Comparison of ENCODE assay signal across 8 mouse cellular contexts in genomic region chr3:88215553-88216004, GRCm38 (mm10). TPM values are rescaled to one million over a fixed set of nuclear protein-coding genes. Genes with fewer than 3 reads are reported as not detected.
DNase-seq lines count a peak whose midpoint lies in the region; ATAC-seq and TF ChIP-seq lines count a peak whose summit lies in the region.

No protein-coding gene starts in this region.

- no peak for TF ChIP-seq POLR2A in liver, adult 2 months (IDR thresholded peaks at IDR 0.05; ENCODE audit: extremely low read depth, insufficient read depth, low read length)

- no peak for ATAC-seq in hindbrain, embryonic 15.5 days (ENCODE audit: low FRiP score, low read depth)
- no peak for ATAC-seq in midbrain, embryonic 12.5 days (ENCODE audit: low FRiP score, low read depth)

- DNase-seq in liver, adult 2 months (ENCODE audit: extremely low read depth, low read depth, low spot score) = no peak
- no peak for DNase-seq in liver
- DNase-seq in cerebellum, adult 9-10 months = peak; percentile 73
- DNase-seq in gastrocnemius, postnatal 25 days = no peak
- no peak for DNase-seq in adrenal gland, postnatal 25 days
- no peak for DNase-seq in urinary bladder, postnatal 25 days (ENCODE audit: low spot score)

- peak overlapping the region; percentile 42; the same call in 1 of the 2 replicates for H3K4me3 ChIP-seq in liver, adult 2 months (ENCODE audit: insufficient read depth, low read depth, low read length)
- peak overlapping the region; percentile 53 for H3K4me3 ChIP-seq in hindbrain, embryonic 15.5 days
- H3K4me3 ChIP-seq in midbrain, embryonic 12.5 days = peak overlapping the region; percentile 55

- H3K4me1 ChIP-seq in liver, adult 2 months (ENCODE audit: control insufficient read depth, insufficient read depth, low read length) = peaks cover 5% of the 10 kb centered on the region
- H3K4me1 ChIP-seq in hindbrain, embryonic 15.5 days (replicated peaks) = peaks cover 58% of the 10 kb centered on the region
- peaks cover 75% of the 10 kb centered on the region for H3K4me1 ChIP-seq in midbrain, embryonic 12.5 days

- TF ChIP-seq CTCF in liver, adult 2 months (IDR thresholded peaks at IDR 0.05; ENCODE audit: low read depth, low read length) = no peak

- no peak overlapping the region for H3K27ac ChIP-seq in liver, adult 2 months (replicated peaks; ENCODE audit: insufficient read depth, low read depth, low read length)
- H3K27ac ChIP-seq in hindbrain, embryonic 15.5 days (replicated peaks) = peak overlapping the region; percentile 96
- H3K27ac ChIP-seq in midbrain, embryonic 12.5 days (replicated peaks) = peak overlapping the region; percentile 56

- H3K9ac ChIP-seq in liver, adult 2 months (ENCODE audit: low read depth, low read length) = no peak overlapping the region
- H3K9ac ChIP-seq in hindbrain, embryonic 15.5 days = peak overlapping the region; percentile 64
- H3K9ac ChIP-seq in midbrain, embryonic 12.5 days (replicated peaks) = peak overlapping the region; percentile 75

- H3K27me3 ChIP-seq in liver, adult 2 months (ENCODE audit: control insufficient read depth, insufficient read depth, low read length) = peaks cover 40% of the 10 kb centered on the region
- no peaks in the 10 kb centered on the region for H3K27me3 ChIP-seq in hindbrain, embryonic 15.5 days
- H3K27me3 ChIP-seq in midbrain, embryonic 12.5 days = peaks cover 98% of the 10 kb centered on the region

- H3K9me3 ChIP-seq in hindbrain, embryonic 15.5 days = no peaks in the 10 kb centered on the region
- H3K9me3 ChIP-seq in midbrain, embryonic 12.5 days = no peaks in the 10 kb centered on the region

- no peaks in the 10 kb centered on the region for H3K79me2 ChIP-seq in liver, adult 2 months (ENCODE audit: control insufficient read depth, insufficient read depth, low read length)

- 3% methylated on average over 23 of the region's 23 CpGs for WGBS in liver, adult 2 months
- WGBS in hindbrain, embryonic 15.5 days = under 1% methylated on average over 23 of the region's 23 CpGs
- 2% methylated on average over 23 of the region's 23 CpGs for WGBS in midbrain, embryonic 12.5 days

- no peaks in the 10 kb centered on the region for H3K36me3 ChIP-seq in liver, adult 2 months (ENCODE audit: control insufficient read depth, insufficient read depth, low read length)
- peaks cover 4% of the 10 kb centered on the region; the same call in 1 of the 2 replicates for H3K36me3 ChIP-seq in hindbrain, embryonic 15.5 days
- H3K36me3 ChIP-seq in midbrain, embryonic 12.5 days = 0 out of 2 replicates have a peak, but pooled peaks cover 5% of the 10 kb centered on the region

- H3K4me2 ChIP-seq in hindbrain, embryonic 15.5 days = peak overlapping the region; percentile 91
- peak overlapping the region; percentile 60 for H3K4me2 ChIP-seq in midbrain, embryonic 12.5 days (replicated peaks)

RNA-seq across cellular contexts. Expression of gene Rhbg, which starts 38.9 kb away (rescaled TPM):
- total RNA-seq in liver, adult 2 months (2014; rRNA removed) = 11.9 and 24.6 TPM in 2 replicates
- 30.5 and 50.3 TPM in 2 replicates for polyA plus RNA-seq in liver, adult 2 months (2012; rRNA removed)
- polyA plus RNA-seq in hindbrain, embryonic 15.5 days (2015; fragmentation: Nextera tagmentation; extraction: Ambion mirVana) = 0.55 and 0.60 TPM in 2 replicates
- 0.26 TPM in 1 of 2 replicates, not detected in the other for polyA plus RNA-seq in midbrain, embryonic 12.5 days (2016; fragmentation: Nextera tagmentation; extraction: Ambion mirVana)
- not detected for total RNA-seq in gastrocnemius, postnatal 25 days (2021)
- 4.0 and 4.4 TPM in 2 replicates for total RNA-seq in adrenal gland, postnatal 25 days (2021)
